ENCODE assay signal across 8 mouse cellular contexts in genomic region chr8:124948733-124949111, GRCm38 (mm10). TPM values are rescaled to one million over a fixed set of nuclear protein-coding genes. Genes with fewer than 3 reads are reported as not detected.
A peak's percentile ranks its signal among the peaks of the same experiment; 100 is the strongest.
DNase-seq lines count a peak whose midpoint lies in the region; ATAC-seq and TF ChIP-seq lines count a peak whose summit lies in the region.

No protein-coding gene starts in this region.

- no peak for TF ChIP-seq POLR2A in heart, adult 2 months (IDR thresholded peaks at IDR 0.05; ENCODE audit: insufficient read depth, low read depth, low read length)

- H3K79me2 ChIP-seq in heart, adult 2 months (replicated peaks; ENCODE audit: control insufficient read depth, insufficient read depth, low read length), result peaks cover 13% of the 10 kb centered on the region; the same call in 1 of the 2 replicates

- no peaks in the 10 kb centered on the region for H3K27me3 ChIP-seq in heart, adult 2 months (ENCODE audit: control insufficient read depth, insufficient read depth, low read length)
- no peaks in the 10 kb centered on the region for H3K27me3 ChIP-seq in hindbrain, embryonic 10.5 days (ENCODE audit: insufficient read depth, poor library complexity, severe bottlenecking)
- no peaks in the 10 kb centered on the region for H3K27me3 ChIP-seq in lung, embryonic 15.5 days
- H3K27me3 ChIP-seq in splenic B cell, adult 2 months (ENCODE audit: control insufficient read depth, insufficient read depth, low read length, poor library complexity, severe bottlenecking), result no peaks in the 10 kb centered on the region

- H3K9me3 ChIP-seq in hindbrain, embryonic 10.5 days, result no peaks in the 10 kb centered on the region
- no peaks in the 10 kb centered on the region for H3K9me3 ChIP-seq in lung, embryonic 15.5 days

- peak overlapping the region; percentile 92 for H3K4me2 ChIP-seq in lung, embryonic 15.5 days

- no peak for TF ChIP-seq EP300 in heart, adult 2 months (IDR thresholded peaks at IDR 0.05; ENCODE audit: insufficient read depth, low read depth, low read length)

- H3K27ac ChIP-seq in heart, adult 2 months, result peak overlapping the region; percentile 90
- peak overlapping the region; percentile 99 for H3K27ac ChIP-seq in hindbrain, embryonic 10.5 days
- peak overlapping the region; percentile 98 for H3K27ac ChIP-seq in lung, embryonic 15.5 days

- intact Hi-C loops in heart, adult 2 months (cut with DNase I), result loop anchor here (5.0 kb wide), 1 partner anchor 36 kb away; no protein-coding TSS in a partner anchor
- intact Hi-C loops in heart, postnatal 10 days (cut with DNase I), result loop anchor here (2.0 to 5.0 kb wide), 2 partner anchors 36 to 52 kb away; partner anchors contain the start of genes Exoc8 and Sprtn

- H3K4me3 ChIP-seq in heart, adult 2 months, result peak overlapping the region; percentile 89
- peak overlapping the region; percentile 94 for H3K4me3 ChIP-seq in hindbrain, embryonic 10.5 days
- H3K4me3 ChIP-seq in lung, embryonic 15.5 days, result peak overlapping the region; percentile 80

- ATAC-seq in lung, embryonic 15.5 days (ENCODE audit: borderline replicate concordance, extremely low read depth, low FRiP score, low TSS enrichment), result no peak
- no peak for ATAC-seq in megakaryocyte progenitor cell, adult 5-6 weeks (replicated peaks; ENCODE audit: poor library complexity)

- peak overlapping the region; percentile 100 for H3K9ac ChIP-seq in heart, adult 2 months (ENCODE audit: low read depth, low read length)
- peak overlapping the region; percentile 86 for H3K9ac ChIP-seq in lung, embryonic 15.5 days

- H3K36me3 ChIP-seq in heart, adult 2 months (ENCODE audit: control insufficient read depth, insufficient read depth, low read length), result peaks cover 7% of the 10 kb centered on the region
- H3K36me3 ChIP-seq in hindbrain, embryonic 10.5 days, result peaks cover 6% of the 10 kb centered on the region
- H3K36me3 ChIP-seq in lung, embryonic 15.5 days, result peaks cover 3% of the 10 kb centered on the region; the same call in 1 of the 2 replicates
- H3K36me3 ChIP-seq in splenic B cell, adult 2 months (ENCODE audit: control insufficient read depth, insufficient read depth, low read length, poor library complexity, severe bottlenecking), result no peaks in the 10 kb centered on the region

- 7% methylated on average over 60 of the region's 62 CpGs for WGBS in heart, adult 2 months
- 5% methylated on average over 62 of the region's 62 CpGs for WGBS in hindbrain, embryonic 10.5 days
- WGBS in lung, embryonic 15.5 days, result under 1% methylated on average over 39 of the region's 62 CpGs

- DNase-seq in heart, adult 2 months, result peak in 1 of 2 experiments; percentile 63
- no peak for DNase-seq in heart, postnatal 10 days
- peak; percentile 49 for DNase-seq in A20 (ENCODE audit: low read depth, low spot score)
- peak; percentile 39 for DNase-seq in cerebellum, adult 11 months
- DNase-seq in hindbrain, embryonic 10.5 days (ENCODE audit: low spot score), result peak; percentile 49
- peak; percentile 34 for DNase-seq in splenic B cell, adult 2 months (ENCODE audit: low read depth, low spot score)

- peaks cover 20% of the 10 kb centered on the region for H3K4me1 ChIP-seq in heart, adult 2 months (ENCODE audit: control insufficient read depth, insufficient read depth, low read length)
- peaks cover 50% of the 10 kb centered on the region for H3K4me1 ChIP-seq in hindbrain, embryonic 10.5 days (replicated peaks)
- H3K4me1 ChIP-seq in lung, embryonic 15.5 days, result peaks cover 46% of the 10 kb centered on the region

- TF ChIP-seq CTCF in heart, adult 2 months (IDR thresholded peaks at IDR 0.05), result no peak

RNA-seq across cellular contexts. Expression of gene Egln1, which starts 0.4 kb away (rescaled TPM):
- total RNA-seq in heart, adult 2 months (2021), result 100 to 1,000 TPM; 331 to 374 TPM
- 146 and 227 TPM in 2 replicates for polyA plus RNA-seq in heart, adult 2 months (2012; rRNA removed)
- total RNA-seq in heart, postnatal 10 days (2021), result 100 to 1,000 TPM; 136 to 143 TPM
- 10.1 and 12.2 TPM in 2 replicates for polyA plus RNA-seq in hindbrain, embryonic 10.5 days (2016; fragmentation: Nextera tagmentation; extraction: Ambion mirVana)
- polyA plus RNA-seq in lung, embryonic 15.5 days (2015; fragmentation: Nextera tagmentation; extraction: Ambion mirVana), result 12.0 and 13.3 TPM in 2 replicates
- 30.2 and 32.0 TPM in 2 replicates for total RNA-seq in megakaryocyte progenitor cell, adult 5-6 weeks (2015)
- total RNA-seq in megakaryocyte progenitor cell, adult 5-6 weeks (2017), result 21.9 and 25.0 TPM in 2 replicates

RNA-seq across cellular contexts. Expression of gene Sprtn, which starts 51.0 kb away (rescaled TPM):
- 10 to 100 TPM; 10.3 TPM for total RNA-seq in heart, adult 2 months (2021)
- polyA plus RNA-seq in heart, adult 2 months (2012; rRNA removed), result 8.3 and 13.7 TPM in 2 replicates
- total RNA-seq in heart, postnatal 10 days (2021), result 10 to 100 TPM; 16.0 to 18.9 TPM
- polyA plus RNA-seq in hindbrain, embryonic 10.5 days (2016; fragmentation: Nextera tagmentation; extraction: Ambion mirVana), result 11.0 and 11.7 TPM in 2 replicates
- 10.3 and 10.5 TPM in 2 replicates for polyA plus RNA-seq in lung, embryonic 15.5 days (2015; fragmentation: Nextera tagmentation; extraction: Ambion mirVana)
- total RNA-seq in megakaryocyte progenitor cell, adult 5-6 weeks (2015), result 15.7 and 19.1 TPM in 2 replicates
- 19.6 and 25.5 TPM in 2 replicates for total RNA-seq in megakaryocyte progenitor cell, adult 5-6 weeks (2017)

RNA-seq across cellular contexts. Expression of gene Exoc8, which starts 51.2 kb away (rescaled TPM):
- total RNA-seq in heart, adult 2 months (2021), result 10 to 100 TPM; 18.8 to 20.2 TPM
- 6.8 and 9.7 TPM in 2 replicates for polyA plus RNA-seq in heart, adult 2 months (2012; rRNA removed)
- total RNA-seq in heart, postnatal 10 days (2021), result 10 to 100 TPM; 19.5 to 20.5 TPM
- 8.4 and 9.5 TPM in 2 replicates for polyA plus RNA-seq in hindbrain, embryonic 10.5 days (2016; fragmentation: Nextera tagmentation; extraction: Ambion mirVana)
- polyA plus RNA-seq in lung, embryonic 15.5 days (2015; fragmentation: Nextera tagmentation; extraction: Ambion mirVana), result 8.8 and 9.7 TPM in 2 replicates
- total RNA-seq in megakaryocyte progenitor cell, adult 5-6 weeks (2015), result 7.9 and 8.7 TPM in 2 replicates
- 12.8 and 17.7 TPM in 2 replicates for total RNA-seq in megakaryocyte progenitor cell, adult 5-6 weeks (2017)

Comparison
In these comparisons a context has a peak if more than half of its experiments do, and no peak if none do; other contexts are left out.
1. DNase-seq: peak in A20 (single experiment), cerebellum, adult 11 months (single experiment), hindbrain, embryonic 10.5 days (single experiment) and splenic B cell, adult 2 months (single experiment); none in heart, postnatal 10 days (0 of 2).
2. RNA of gene Egln1, which starts 0.4 kb away (total RNA-seq): 331 to 374 TPM in heart, adult 2 months and 136 to 143 TPM in heart, postnatal 10 days; 21.9 to 32.0 TPM in megakaryocyte progenitor cell, adult 5-6 weeks; every median in the first group is over 4 times any median in the second.
3. Peak in every context shown above with its lines, with median percentiles within 50 percentile points of each other: H3K27ac ChIP-seq and H3K4me3 ChIP-seq.